Mouse (Mus musculus): ENCODE measurements around the gene Fzd4. TPM values are rescaled to one million over a fixed set of nuclear protein-coding genes. Genes with fewer than 3 reads are reported as not detected.

Gene Fzd4
- polyA plus RNA-seq (2011; ENCODE audit: insufficient read length, low read depth, missing spikeins) = 5.1 and 9.5 TPM in 2 replicates

- no peaks in the 10 kb centered on the region for H3K4me1 ChIP-seq (ENCODE audit: control insufficient read depth, insufficient read depth, low read length)
- TF ChIP-seq POLR2A (IDR thresholded peaks at IDR 0.05; ENCODE audit: low read depth, low read length) (peak; percentile 68), CTCF (IDR thresholded peaks at IDR 0.05; ENCODE audit: borderline replicate concordance, insufficient read depth, low read length) (no peak)
- H3K4me3 ChIP-seq (ENCODE audit: insufficient read depth, low read length) = peak within 1 kb of the TSS; percentile 68
- no peak within 1 kb of the TSS for H3K27ac ChIP-seq (ENCODE audit: insufficient read depth, low read length)
Observed at GRCm38 (mm10) chr7:89404081-89404733, at the start of gene Fzd4, which contains the start of gene Tmem135. Gene Fzd4, plus strand, starts transcription at chr7:89404355. Gene Tmem135, minus strand, starts transcription at chr7:89404222.

GRCm38 (mm10) chr7:89355519-89356255, 48.5 kb upstream of the Fzd4 start:
- H3K4me3 ChIP-seq (ENCODE audit: insufficient read depth, low read length) = no peak overlapping the region
- no peak for TF ChIP-seq POLR2A (IDR thresholded peaks at IDR 0.05; ENCODE audit: low read depth, low read length)
- TF ChIP-seq CTCF (IDR thresholded peaks at IDR 0.05; ENCODE audit: borderline replicate concordance, insufficient read depth, low read length) = no peak
- H3K4me1 ChIP-seq (ENCODE audit: control insufficient read depth, insufficient read depth, low read length) = no peaks in the 10 kb centered on the region
- no peak overlapping the region for H3K27ac ChIP-seq (ENCODE audit: insufficient read depth, low read length)

GRCm38 (mm10) chr7:89356307-89356706, 47.8 kb upstream of the Fzd4 start:
- H3K4me3 ChIP-seq (ENCODE audit: insufficient read depth, low read length) = no peak overlapping the region
- H3K27ac ChIP-seq (ENCODE audit: insufficient read depth, low read length) = no peak overlapping the region
- no peak for TF ChIP-seq CTCF (IDR thresholded peaks at IDR 0.05; ENCODE audit: borderline replicate concordance, insufficient read depth, low read length)
- no peak for TF ChIP-seq POLR2A (IDR thresholded peaks at IDR 0.05; ENCODE audit: low read depth, low read length)
- no peaks in the 10 kb centered on the region for H3K4me1 ChIP-seq (ENCODE audit: control insufficient read depth, insufficient read depth, low read length)

GRCm38 (mm10) chr7:89363975-89364374, 40.2 kb upstream of the Fzd4 start:
- Histone ChIP-seq H3K4me3 (ENCODE audit: insufficient read depth, low read length) (no peak overlapping the region), H3K27ac (ENCODE audit: insufficient read depth, low read length) (no peak overlapping the region), H3K4me1 (ENCODE audit: control insufficient read depth, insufficient read depth, low read length) (no peaks in the 10 kb centered on the region)
- no peak for TF ChIP-seq POLR2A (IDR thresholded peaks at IDR 0.05; ENCODE audit: low read depth, low read length)
- no peak for TF ChIP-seq CTCF (IDR thresholded peaks at IDR 0.05; ENCODE audit: borderline replicate concordance, insufficient read depth, low read length)

GRCm38 (mm10) chr7:89365135-89365880, 38.8 kb upstream of the Fzd4 start:
- no peak for TF ChIP-seq CTCF (IDR thresholded peaks at IDR 0.05; ENCODE audit: borderline replicate concordance, insufficient read depth, low read length)
- no peak overlapping the region for H3K27ac ChIP-seq (ENCODE audit: insufficient read depth, low read length)
- H3K4me1 ChIP-seq (ENCODE audit: control insufficient read depth, insufficient read depth, low read length) = no peaks in the 10 kb centered on the region
- H3K4me3 ChIP-seq (ENCODE audit: insufficient read depth, low read length) = no peak overlapping the region

- no peaks in the 10 kb centered on the region for H3K4me1 ChIP-seq (ENCODE audit: control insufficient read depth, insufficient read depth, low read length)
- TF ChIP-seq CTCF (IDR thresholded peaks at IDR 0.05; ENCODE audit: borderline replicate concordance, insufficient read depth, low read length) = no peak
- TF ChIP-seq POLR2A (IDR thresholded peaks at IDR 0.05; ENCODE audit: low read depth, low read length) = no peak
- H3K4me3 ChIP-seq (ENCODE audit: insufficient read depth, low read length) = no peak overlapping the region
- no peak overlapping the region for H3K27ac ChIP-seq (ENCODE audit: insufficient read depth, low read length)
Observed at GRCm38 (mm10) chr7:89367643-89368042, 36.5 kb upstream of the Fzd4 start.

- Histone ChIP-seq H3K4me1 (ENCODE audit: control insufficient read depth, insufficient read depth, low read length) (no peaks in the 10 kb centered on the region), H3K4me3 (ENCODE audit: insufficient read depth, low read length) (no peak overlapping the region), H3K27ac (ENCODE audit: insufficient read depth, low read length) (no peak overlapping the region)
- TF ChIP-seq POLR2A (IDR thresholded peaks at IDR 0.05; ENCODE audit: low read depth, low read length) = no peak
- no peak for TF ChIP-seq CTCF (IDR thresholded peaks at IDR 0.05; ENCODE audit: borderline replicate concordance, insufficient read depth, low read length)
Observed at GRCm38 (mm10) chr7:89370086-89370485, 34.1 kb upstream of the Fzd4 start.

- TF ChIP-seq POLR2A (IDR thresholded peaks at IDR 0.05; ENCODE audit: low read depth, low read length) (no peak), CTCF (IDR thresholded peaks at IDR 0.05; ENCODE audit: borderline replicate concordance, insufficient read depth, low read length) (no peak)
- no peak overlapping the region for H3K4me3 ChIP-seq (ENCODE audit: insufficient read depth, low read length)
- H3K4me1 ChIP-seq (ENCODE audit: control insufficient read depth, insufficient read depth, low read length) = no peaks in the 10 kb centered on the region
- no peak overlapping the region for H3K27ac ChIP-seq (ENCODE audit: insufficient read depth, low read length)
Observed at GRCm38 (mm10) chr7:89370917-89371316, 33.2 kb upstream of the Fzd4 start.

- no peak for TF ChIP-seq POLR2A (IDR thresholded peaks at IDR 0.05; ENCODE audit: low read depth, low read length)
- TF ChIP-seq CTCF (IDR thresholded peaks at IDR 0.05; ENCODE audit: borderline replicate concordance, insufficient read depth, low read length) = no peak
Observed at GRCm38 (mm10) chr7:89371623-89372295, 32.4 kb upstream of the Fzd4 start.

More at GRCm38 (mm10) chr7:89371623-89372295, 32.4 kb upstream of the Fzd4 start:
- H3K4me1 ChIP-seq (ENCODE audit: control insufficient read depth, insufficient read depth, low read length) = no peaks in the 10 kb centered on the region
- no peak overlapping the region for H3K27ac ChIP-seq (ENCODE audit: insufficient read depth, low read length)
- no peak overlapping the region for H3K4me3 ChIP-seq (ENCODE audit: insufficient read depth, low read length)
